Mouse (Mus musculus) layer of hippocampus, adult 18-20 months (tissue): Measurements from ENCODE around the gene Vmn1r205. TPM values are rescaled to one million over a fixed set of nuclear protein-coding genes. Genes with fewer than 3 reads are reported as not detected.
"Not testable (repeated sequence)": the region's sequence is repeated elsewhere in the genome, so short reads cannot be mapped to it uniquely, and the experiment has no call there.

Source experiments
- DNase-seq, 2 experiments: peaks; one replicate each; pipeline ENCODE4 v3.0.0; 2022; ENCODE audit warnings: low spot score in 2 of 2
- long read RNA-seq: library from polyadenylated mRNA; stranded (forward); transcript quantifications from one replicate; pipeline ENCODE4 v2.0.0, GENCODE M21; 2021
- total RNA-seq, 2 experiments: library from RNA; stranded (reverse); gene quantifications; 2 replicates each; pipeline ENCODE4 v1.2.3; 2021

Gene Vmn1r205
- total RNA-seq: not detected
- long read RNA-seq: 0 reads

DNA sequence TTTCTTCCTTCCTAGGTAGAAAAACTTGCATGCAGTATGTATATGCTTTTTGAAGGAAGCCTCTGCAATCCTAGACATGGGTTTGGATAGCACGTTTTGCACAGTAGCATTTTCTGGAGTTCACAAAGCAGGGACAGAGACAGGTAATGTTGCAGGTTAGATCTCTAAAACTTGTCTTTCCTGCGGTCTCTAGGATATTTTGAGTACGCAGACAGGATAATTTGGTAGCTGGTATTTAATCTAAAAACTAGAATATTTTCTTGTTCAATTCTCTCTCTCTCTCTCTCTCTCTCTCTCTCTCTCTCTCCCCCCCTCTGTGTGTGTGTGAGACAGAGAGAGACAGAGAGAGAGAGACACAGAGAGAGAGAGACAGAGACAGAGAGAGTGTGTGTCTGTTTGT, at the start of gene Vmn1r205:
Gene Vmn1r205 (minus strand): TSS at position 101 of the 400 bp plus-strand sequence.
- DNase-seq: no peak

DNA sequence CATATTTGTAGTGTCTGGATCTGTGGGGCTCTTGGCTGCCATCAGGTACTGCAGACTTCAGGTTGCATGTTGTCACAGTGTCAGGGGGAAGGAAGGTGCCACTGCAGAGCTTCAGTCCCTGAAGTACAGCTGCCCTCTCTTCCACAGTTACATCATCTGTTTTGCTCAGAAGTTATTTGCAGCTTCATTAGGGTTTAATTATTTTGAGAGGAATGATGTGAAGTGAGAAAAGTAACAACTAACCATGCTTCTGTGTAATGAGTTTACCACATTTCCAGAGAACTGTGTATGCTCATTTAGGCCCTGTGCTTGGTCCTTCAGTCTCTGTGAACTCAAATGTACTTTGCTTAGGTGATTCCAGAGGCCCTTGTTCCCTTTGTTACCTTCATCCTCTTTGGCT, 31.4 kb upstream of the Vmn1r205 start, which contains the start of gene Vmn1r206:
Gene Vmn1r206 (minus strand): TSS at position 101 of the 400 bp plus-strand sequence.
- DNase-seq: not testable (repeated sequence)

DNA sequence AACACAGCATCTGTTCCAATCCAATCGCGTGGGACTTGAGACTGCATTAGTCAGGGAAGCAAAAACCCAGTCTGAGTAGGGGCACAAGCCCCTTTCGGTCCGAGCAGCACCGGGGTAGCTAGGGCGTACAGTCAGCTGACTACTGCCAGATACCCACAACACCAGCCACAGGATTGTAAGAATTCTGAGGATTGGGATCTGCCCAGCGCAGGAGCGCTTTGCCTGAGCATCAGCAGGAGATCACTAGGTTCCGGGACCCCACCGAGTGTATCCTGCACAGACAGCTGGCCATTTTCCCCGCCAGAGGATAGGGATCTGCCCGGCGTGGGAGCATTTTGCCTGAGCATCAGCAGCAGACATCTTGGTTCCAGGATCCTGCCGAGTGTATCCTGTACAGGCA, 9.5 kb downstream of the Vmn1r205 start:
- DNase-seq: peak in 1 of 2 experiments; percentile 32

DNA sequence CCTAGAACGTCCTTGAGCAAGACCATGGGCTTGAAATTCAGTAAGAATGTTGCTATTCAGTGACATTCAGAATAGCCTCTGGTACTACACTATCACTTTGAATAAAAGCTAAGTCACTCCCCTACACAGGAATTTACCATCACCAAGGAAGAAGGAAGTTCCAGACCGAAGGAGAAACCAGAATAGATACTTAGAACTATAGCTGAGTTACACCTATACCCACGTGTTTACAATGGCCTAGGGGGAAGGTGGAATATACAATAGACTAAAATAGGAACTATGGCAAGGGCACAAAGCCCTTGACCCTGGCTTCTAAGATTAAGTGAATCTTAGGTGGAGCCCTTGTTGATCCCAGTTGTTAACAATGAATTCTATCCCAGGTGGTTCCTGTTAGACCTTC, 17.9 kb downstream of the Vmn1r205 start:
- DNase-seq: not testable (repeated sequence)

DNA sequence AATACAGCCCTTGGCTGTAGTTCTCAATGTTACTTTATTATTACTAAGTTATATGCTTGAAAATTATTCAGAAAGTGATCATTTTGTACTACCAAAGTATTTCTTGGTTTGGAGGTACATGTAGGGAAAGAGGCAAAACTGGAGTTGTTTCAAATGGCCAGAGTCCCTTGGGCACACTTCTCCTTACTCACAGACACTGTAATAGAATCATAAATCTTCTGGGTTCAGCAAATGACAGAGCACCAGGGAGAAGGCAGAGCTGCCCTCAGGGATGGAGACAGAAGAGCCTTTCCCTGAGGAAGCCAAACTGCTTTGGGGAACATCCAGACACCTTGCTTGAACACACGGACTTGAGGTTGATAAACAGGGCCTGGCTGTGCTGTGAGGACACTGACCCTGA, 39.9 kb downstream of the Vmn1r205 start, which contains the start of gene Vmn1r204:
Gene Vmn1r204 (plus strand): TSS at position 301 of the 400 bp plus-strand sequence.
- not testable (repeated sequence) for DNase-seq

Other genes with a start within 250 kb of the Vmn1r205 start
- gene Vmn1r198, start 242.6 kb downstream of the Vmn1r205 start, total RNA-seq: not detected
- not detected for gene Vmn1r199, start 213.2 kb downstream of the Vmn1r205 start, total RNA-seq
- gene Vmn1r200, start 202.6 kb downstream of the Vmn1r205 start, total RNA-seq: not detected
- gene Vmn1r201, start 121.1 kb downstream of the Vmn1r205 start, total RNA-seq: not detected
- gene Vmn1r202, start 87.6 kb downstream of the Vmn1r205 start, total RNA-seq: under 1 TPM in 1 of 2 experiments, not detected in 1; 0.07 TPM
- gene Vmn1r203, start 74.9 kb downstream of the Vmn1r205 start, total RNA-seq: not detected
- gene Vmn1r204, start 39.8 kb downstream of the Vmn1r205 start, total RNA-seq: not detected
- not detected for gene Vmn1r206, start 31.3 kb upstream of the Vmn1r205 start, total RNA-seq
- gene Vmn1r207-ps, start 136.6 kb upstream of the Vmn1r205 start, total RNA-seq: under 1 TPM; 0.12 to 0.13 TPM
- not detected for gene Vmn1r208, start 184.4 kb upstream of the Vmn1r205 start, total RNA-seq
- gene Vmn1r209, start 216.7 kb upstream of the Vmn1r205 start, total RNA-seq: not detected
- not detected for gene Vmn1r210, start 238.3 kb upstream of the Vmn1r205 start, total RNA-seq